Mouse (Mus musculus) stomach, postnatal 0 days (tissue): Measurements from ENCODE around the gene Anapc2.

Experiments
- CTCF ChIP-seq: IDR thresholded peaks from 2 replicates; pipeline ENCODE4 v1.5.1; 2016; ENCODE audit warnings: antibody characterized with exemption, low read depth, mild to moderate bottlenecking, moderate library complexity
- EP300 ChIP-seq: optimal IDR thresholded peaks from 2 replicates; pipeline ENCODE3; 2016; ENCODE audit warnings: antibody characterized with exemption

DNA sequence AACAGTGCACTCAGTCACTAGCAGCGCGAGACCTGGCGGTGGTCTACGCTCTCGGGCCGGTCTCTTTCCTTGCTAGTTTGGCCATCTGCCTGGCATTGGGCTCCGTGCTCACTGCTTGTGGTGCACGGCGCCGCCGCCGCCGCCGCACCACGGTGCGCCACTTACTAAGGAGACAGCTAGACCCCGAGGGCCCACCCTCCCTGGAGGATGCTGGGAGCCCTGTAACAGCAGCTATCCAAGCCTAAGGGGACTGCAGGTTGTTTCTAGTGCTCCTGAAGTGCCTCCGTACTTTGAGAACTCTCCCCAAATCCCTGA, 18.5 kb downstream of the Anapc2 start:
- TF ChIP-seq CTCF: no peak
- no peak for TF ChIP-seq EP300
